Mouse (Mus musculus): Measurements from ENCODE around the gene Dusp28.

Dusp28 gene

DNA sequence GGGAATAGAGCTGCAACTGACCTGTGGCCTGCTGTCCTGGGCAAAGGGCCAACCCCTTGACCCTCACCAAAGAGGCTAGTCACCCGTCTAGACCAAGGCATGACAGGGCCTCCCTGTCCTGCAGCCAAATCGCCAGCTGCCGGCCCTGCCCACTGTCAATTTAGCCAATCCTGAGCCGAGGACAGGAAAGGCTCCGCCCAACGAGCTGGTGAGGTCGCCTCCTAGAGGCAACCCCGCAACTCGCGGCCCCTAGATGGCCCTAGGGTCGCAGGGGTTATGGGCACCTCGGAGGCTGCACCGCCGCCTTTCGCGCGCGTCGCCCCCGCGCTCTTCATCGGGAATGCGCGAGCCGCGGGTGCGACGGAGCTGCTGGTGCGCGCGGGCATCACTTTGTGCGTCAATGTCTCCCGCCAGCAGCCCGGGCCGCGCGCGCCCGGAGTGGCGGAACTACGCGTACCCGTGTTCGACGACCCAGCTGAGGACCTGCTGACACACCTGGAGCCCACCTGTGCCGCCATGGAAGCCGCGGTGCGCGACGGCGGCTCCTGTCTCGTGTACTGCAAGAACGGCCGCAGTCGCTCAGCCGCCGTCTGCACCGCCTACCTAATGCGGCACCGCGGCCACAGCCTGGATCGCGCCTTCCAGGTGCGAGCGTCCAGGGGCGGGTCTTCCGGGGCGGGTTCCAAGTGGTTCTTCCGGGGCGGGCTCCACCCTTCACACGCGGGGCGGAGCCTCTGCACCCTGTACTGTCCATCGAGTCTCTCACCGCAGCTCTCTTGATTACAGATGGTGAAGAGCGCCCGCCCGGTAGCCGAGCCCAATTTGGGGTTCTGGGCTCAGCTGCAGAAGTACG is at the start of gene Dusp28:
Gene Dusp28 (plus strand): TSS at position 203 of the 853 bp plus-strand sequence.
- DNase-seq, result peak; percentile 89

DNA sequence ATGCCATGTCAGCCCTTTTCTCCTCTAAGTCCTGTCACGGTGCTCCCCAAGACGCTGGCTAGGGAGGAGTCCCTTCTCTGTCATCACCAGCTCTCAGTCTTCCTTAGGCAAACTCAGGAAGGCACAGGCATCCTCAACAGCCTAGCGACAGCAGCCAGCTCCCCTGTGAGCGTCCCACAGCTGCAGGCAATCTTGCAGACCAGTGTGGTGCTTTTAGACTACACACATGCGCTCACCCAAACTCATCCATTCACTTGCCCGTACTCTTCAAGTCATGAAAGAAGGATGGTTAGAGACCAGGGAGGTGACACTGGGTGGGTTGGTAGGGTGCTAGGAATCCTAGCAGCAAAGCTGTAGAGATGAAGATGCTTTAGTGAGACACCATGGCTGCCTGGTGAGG is 45.3 kb upstream of the Dusp28 start:
- no peak for DNase-seq

DNA sequence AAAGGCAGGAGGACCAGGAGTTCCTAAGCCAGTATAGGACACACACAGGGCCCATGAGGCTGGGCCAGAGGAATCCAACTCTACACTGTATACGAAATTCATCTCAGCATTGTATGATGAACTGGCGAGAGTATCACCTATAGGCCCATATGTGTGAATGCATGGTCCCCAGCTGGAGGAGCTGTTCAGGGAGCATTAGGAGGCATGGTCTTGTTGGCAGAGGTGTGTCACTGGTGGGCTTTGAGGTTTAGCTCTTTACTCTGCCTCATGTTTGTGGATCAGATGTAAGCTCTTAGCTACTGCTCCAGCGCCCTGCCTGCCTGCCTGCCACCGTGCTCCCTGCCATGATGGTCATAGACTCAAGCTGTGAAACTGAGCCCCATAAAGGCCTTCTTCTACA is 43.5 kb upstream of the Dusp28 start:
- DNase-seq, result no peak

DNA sequence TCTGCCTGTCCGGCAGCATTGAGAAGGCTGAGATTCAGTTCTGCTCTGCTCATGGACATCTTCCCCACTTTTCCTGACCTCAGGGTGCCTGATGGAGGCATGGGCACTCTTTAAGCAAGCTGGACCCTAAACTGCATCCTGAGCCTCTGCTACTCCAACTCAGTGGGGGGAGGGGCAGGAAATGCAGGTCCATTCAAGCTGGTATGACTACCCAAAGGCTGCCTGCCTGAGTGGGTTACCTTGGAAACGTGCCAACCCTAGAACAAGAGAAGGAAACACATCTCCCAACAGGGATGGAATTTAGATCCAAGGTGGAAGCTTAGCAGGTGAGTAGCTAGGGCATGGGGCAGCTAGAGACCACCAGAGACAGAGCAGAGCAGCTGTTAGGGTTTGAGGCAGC is 40.6 kb upstream of the Dusp28 start:
- DNase-seq, result no peak

DNA sequence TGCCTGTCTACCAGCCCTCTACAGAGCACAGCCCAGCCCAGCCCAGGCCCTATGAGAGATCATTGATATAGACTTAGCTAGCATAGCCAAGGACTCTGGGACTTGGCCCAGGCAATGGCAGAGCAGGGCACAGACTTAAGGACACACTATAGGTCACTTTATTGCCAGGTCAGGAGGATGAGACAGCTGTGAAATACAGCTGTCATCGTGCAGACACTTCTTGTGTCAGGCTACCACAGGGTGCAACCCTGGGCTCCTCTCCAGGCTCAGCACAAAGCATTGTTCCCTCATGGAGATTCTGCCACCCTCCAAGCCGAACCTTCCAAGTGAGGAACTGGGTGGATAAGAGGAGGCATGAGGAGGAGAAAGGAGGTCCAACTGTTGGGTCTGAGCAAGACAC is 36.8 kb upstream of the Dusp28 start:
- no peak for DNase-seq

DNA sequence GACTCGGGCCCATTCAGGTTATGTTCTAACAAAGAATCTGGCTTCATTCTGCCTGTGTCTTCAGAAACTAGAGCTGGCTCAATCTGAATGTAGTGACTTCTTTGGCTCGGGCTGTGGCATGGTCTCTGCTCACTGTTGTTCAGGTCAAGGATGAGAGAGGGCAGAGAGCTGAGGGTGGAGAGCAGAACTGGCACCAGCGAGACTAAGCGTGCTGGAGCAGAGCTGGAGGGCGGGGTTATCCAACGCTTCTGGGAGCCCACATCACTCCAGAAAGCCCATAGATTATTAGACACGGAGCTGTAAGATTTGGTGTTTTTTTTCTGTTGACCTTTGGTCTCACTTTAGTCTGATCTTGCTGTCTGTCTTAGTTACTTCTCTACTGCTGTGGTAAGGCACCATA is 34.1 kb upstream of the Dusp28 start:
- no peak for DNase-seq

DNA sequence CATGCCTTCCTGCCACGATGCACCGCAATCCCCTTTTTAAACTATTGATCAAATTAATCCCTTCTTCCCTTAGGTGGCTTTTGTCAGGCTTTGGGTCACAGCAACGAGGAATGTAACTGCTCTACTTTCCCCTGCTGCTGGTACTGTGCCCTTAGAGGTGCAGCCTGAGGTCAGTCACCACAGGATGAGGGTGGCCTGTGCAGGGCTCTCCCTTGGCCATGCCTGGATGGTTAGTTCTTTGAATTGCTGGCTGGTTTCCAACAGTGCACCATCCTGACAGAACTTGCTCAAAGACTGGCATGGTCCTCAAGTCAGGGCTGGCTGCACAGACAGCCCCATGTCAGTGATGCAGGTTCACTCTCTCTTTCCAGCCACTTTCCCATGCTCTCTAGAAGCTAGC is 32.8 kb upstream of the Dusp28 start:
- DNase-seq, result no peak

DNA sequence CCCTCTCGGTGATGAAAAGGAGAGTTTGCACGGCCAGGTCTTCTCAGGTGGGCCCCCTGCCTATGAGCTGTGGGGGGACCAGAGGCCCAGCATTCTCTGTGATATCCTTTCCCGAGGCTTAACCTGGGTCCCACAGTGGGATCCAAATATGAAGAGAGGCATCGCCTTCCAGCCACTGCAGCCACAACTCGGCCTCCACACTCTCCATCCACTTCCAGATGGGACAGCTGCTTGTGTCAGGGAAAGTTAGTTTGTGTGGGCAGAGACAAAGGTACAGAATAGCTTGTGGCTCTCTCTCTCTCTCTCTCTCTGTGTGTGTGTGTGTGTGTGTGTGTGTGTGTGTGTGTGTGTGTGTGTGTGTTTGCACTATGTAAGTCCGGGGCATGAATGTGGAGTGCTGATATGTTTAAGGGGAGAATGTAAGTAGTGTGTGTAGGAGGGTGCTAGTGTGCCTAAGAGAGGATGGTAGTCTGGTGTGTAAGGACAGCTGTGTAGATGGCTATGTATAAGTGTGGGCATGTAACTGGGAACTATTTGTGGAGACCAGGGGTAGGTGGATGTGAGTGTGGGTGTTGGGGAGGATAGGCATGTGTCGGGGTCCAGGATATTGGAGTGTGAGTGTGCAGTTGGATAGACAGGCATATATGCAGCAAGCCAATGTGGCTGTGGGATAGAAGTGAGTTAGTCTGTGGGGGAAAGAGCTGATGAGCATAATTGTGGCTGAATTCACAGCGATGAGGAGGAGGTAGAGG is 31.2 kb upstream of the Dusp28 start:
- peak; percentile 28 for DNase-seq

DNA sequence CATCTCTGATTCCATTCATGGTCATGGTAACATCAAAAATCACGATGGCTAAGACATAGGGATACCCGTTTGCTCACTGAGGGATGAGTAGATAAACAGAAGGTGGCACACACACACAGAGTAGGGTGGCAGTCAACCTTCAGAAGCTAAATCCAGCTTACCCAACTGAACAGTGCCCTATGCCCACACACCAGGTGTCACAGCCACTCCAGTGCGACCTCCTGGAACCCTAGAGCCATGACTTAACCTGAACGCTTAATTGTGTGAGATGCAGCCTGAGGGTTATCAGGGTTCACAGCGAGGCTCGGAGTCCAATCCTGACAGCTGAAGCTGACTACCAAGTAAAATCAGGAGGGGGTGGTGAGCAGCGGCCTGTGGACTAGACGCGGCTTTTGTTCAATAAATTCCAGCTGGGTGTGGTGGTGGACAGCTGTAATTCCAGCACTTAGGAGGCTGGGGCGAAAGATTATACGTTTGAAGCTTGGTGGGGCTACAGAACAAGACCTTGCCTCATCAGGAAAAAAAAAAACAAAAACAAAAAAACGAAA is 29.3 kb upstream of the Dusp28 start:
- DNase-seq, result no peak

DNA sequence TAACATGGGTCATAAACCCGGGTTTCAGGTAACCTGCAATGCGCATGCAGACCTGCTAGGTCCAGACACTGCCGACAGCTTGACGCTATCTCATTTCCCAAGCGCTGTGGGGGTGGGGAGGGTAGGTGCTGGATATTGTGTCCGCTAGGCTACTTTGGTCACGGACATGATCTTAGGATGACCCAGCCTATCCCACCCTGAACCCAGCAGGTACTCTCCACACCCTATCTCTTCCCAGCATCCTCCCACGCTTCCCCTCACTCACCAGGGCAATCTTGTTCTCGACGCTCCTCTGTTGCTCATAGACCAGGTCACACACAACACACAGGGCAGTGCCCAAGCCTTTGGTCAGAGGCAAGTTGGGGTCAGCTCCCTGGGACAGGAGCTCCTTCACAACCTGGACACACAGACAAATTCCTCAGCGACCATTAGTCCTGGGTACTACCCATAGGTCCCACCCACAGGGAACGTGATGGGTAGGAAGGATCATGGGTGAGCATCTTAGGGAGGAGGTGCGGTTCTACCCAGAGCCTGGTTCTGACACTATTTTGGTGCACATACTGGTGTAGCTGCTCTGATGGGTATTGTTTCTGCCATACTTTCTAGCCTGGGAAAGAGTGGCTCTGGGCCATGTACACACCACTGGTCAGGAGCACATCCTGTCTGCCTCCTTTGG is 28.6 kb upstream of the Dusp28 start:
- no peak for DNase-seq

DNA sequence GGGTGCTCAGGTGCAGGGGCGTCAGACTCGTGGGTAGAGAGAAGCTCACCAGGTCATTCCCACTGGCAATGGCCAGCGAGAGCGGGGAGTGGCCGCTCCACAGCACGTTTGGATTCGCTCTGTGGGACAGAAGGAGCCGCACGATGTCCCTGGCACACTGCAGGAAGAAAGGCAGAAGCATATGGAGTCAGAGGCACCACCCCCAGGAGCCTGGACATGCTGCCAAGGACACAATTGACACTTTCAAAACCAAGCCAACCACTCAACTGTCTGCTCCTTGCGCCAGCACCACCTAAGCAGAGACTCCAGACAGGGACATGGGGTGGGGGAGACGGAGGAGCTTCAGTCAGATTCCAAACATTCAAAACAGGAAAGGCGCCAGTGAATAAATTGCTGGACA is 27.5 kb upstream of the Dusp28 start:
- DNase-seq, result peak; percentile 73

DNA sequence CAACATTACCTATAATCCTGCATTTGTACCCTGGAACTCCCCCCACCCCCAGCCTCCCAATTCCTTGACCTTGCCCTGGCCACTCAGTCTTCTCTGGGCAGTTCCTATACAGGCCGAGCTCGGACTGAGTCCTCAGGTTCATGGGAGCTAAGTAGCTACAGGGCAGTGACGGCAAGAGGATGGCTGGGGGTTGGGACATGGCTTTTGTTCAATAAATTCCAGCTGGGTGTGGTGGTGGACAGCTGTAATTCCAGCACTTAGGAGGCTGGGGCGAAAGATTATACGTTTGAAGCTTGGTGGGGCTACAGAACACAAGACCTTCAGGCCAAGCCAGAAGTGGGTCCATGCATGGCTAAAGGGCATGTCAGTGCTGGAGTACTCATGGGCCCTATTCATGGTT is 26.7 kb upstream of the Dusp28 start:
- no peak for DNase-seq

DNA sequence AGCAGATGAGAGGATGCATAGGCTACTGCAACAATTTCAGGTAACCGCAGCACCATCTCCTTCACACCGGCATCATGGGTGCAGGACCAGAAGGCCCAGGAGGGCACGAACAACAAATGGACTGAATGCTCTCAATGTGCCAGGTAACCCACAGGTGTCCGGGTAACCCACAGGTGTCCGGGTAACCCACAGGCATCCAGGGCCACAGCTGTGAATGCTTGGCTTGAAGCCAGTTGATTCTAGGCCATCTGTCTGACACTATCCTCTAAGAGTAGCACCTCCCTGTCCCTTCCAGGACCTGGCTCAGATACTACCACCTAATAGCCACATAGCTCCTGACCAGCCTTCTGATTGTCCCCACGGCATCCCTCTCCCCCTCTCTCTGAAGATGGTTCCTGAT is 24.8 kb upstream of the Dusp28 start:
- no peak for DNase-seq

DNA sequence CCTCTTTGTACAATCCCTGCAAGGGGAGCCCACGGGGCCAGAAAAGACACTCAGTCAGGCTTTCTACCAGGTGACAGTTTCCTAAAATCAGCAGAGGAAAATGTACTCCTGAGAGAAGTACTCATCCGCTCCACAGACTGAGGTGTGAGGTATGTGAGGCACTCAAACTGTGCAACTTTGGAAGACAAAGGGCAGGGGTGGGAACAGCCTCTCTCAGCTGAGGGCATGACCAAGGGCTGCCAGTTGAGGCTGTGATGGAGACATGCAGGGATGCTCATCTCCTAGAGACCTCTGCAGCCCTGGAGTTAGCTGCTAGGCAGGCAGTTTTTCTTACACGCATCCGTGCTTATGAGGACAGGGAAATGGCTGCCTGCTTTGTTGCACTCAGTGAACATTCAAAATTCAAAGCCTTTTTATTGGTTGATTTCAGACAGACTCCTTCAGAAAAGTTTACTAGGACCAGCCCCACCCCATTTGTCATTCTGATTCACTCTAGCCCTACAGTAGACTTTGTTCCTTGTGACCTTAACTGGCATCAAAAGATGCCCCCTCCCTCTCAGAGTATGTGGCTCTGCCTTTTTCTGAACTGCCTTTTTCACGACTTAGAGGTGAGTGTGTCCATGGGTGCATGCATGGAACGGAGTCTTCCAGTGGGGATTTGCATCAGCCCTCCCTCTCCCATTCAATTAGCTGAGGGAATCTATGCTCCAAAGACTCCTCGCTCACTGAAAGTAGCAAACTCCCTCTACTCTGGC is 17.7 kb upstream of the Dusp28 start:
- DNase-seq, result no peak

DNA sequence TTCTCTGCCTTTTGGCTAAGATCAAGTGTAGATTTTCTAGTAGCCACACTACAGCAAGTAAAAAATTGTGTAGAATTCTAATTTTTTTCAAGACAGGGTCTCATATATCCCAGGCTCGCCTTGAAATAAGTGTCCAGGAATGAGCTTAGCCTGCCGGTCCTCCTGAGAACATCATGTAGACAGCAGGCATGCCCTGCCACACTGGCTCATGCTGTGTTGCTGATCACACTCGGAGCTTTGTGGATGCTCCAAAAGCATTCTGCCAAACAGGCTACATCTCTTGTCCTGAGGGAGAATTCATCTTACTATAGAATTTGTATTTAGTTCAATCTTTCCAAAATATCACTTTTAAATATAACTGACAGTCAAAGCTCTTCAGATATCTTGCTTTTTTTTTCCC is 14.0 kb upstream of the Dusp28 start:
- no peak for DNase-seq

DNA sequence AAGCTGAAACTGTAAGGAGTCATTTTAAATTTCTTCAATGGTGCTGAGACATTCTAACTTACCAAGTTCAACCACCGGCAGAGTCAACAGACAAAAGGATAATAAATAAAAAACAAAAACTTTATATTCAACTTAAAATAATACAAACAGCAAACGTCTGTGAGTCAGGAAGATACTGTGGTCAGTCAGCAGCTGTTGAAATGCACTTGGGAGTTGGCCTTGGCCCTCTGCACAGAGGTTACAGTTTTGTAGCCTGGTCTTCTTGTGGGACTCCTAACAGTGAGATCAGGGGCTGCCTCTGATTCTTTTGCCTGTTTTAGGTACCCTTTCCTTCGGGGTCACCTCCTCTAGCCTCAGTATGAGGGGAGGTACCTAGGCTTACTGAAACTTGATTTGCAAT is 12.9 kb upstream of the Dusp28 start:
- no peak for DNase-seq

DNA sequence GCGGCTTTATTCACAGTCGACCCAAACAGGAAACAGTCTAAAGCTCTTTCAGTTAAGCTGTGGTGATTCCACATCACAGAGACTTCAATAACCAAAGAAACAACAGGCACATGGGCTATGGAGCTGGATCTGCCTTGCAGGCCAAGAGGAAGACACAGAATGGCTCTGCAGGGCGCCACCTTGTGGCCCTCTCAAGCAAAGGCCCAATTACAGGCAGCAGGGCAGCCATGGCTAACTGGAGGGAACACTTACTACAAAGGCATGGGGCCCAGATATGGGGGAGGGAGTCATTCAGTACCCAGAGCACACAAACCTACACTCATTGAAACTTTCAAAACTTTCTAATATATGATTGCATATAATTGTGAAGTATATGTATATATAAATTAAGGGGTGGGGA is 11.7 kb upstream of the Dusp28 start:
- peak; percentile 87 for DNase-seq

DNA sequence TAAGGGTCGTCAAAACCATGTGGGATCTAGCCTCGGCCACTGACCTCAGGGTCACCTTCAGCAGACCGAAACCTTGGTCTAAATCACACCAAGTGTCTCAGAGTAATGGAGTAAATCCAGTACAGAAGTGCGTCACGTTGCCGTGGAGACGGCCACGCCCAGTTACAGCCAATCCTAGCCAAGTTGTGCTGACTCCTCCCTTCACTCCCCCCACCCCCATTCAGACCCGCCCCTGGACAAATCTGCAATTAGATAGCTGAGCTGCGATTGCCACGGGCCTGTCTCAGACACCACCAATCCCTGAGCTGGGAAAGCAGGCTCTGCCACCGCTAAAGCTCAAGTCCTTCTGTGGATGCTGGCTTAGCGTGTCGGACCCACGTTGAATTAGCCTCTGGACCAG is 4.0 kb upstream of the Dusp28 start, which contains the start of gene Ankmy1:
Gene Ankmy1 (minus strand): TSS at position 121 of the 400 bp plus-strand sequence.
- peak; percentile 69 for DNase-seq

DNA sequence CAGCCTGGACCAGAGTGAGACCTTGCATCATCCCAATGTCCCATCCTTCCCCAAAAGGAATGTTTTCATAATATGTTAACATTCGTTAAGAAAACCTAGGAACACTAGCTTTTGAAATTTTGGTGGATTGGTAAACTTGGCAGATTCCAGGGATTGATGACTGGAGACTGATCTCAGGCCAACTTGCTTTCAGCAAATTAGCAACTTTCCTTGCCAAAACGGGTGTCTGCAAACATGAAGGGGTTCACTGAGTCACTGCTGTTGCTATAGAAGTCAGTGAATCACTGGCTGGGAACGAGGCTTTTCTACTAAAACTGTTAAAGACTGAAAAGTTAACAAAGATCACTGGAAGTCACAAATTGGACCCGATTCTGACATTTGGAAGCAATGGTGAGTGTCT is 3.2 kb upstream of the Dusp28 start:
- peak; percentile 42 for DNase-seq

DNA sequence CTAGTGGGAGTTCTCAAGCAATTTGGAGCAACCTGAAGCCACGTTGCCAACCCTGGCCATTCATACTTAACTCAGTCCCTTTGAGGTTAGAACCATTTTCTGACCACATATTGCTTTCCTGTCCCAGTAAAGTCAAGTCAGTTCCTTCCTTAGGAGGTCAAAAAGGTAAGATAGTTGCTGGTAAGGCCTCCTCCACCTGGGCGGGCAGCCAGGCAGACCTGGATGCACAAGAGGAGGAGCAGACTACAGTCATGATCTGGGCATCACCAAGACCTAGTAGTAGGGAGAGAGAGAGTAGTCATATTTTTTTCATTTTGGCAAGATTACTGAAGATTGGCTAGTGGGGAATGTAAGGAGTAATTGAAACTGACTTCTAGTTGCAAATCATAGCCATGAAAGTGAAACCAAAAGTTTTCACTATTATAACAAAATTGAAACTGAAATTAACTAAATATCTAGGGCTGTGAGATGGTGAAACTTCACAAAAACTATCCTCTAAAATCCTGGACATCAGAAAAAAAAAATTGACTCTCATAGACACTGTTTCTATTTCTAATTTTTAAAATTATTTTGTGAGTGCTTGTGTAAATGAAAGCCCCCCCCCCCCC is 974 bp upstream of the Dusp28 start:
- DNase-seq, result no peak

DNA sequence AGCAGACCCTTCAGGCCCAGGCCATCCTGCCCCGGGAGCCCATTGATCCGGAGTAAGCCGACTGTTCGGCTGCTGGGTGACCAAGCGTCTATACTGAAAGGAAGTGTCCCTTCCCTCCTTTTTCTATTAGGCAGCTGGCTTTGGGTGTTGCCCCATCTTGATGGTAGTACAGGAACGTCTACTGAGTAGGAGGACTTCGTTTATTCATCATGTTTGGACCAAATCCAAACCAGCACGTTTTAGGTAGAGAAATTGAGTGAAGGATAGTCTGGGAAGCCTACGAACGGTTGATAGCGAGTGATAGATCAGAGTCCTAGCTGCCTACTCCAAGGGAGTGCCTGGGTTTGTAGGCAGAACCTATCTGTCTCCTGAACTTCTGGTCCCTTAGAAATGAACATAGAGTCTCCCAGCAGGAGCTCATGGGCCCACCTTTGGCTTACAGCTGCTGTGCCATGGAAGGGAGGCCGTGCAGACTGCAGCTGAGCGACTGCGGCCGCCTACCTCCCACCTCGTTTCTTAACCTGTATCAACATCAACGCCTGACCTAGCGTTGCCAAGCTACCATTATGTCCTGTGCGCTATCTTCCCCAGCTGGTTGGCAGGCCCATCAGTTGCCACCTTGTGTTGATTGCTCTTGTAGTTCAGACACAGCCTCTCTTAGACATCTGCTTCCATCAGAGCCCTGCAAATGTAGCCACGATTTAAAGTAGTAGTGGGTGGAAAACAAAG is 1.0 kb downstream of the Dusp28 start:
- no peak for DNase-seq

Measured in right cerebral cortex, adult 18-20 months (tissue).